Mouse (Mus musculus): ENCODE measurements around the gene Catsperd. TPM values are rescaled to one million over a fixed set of nuclear protein-coding genes. Genes with fewer than 3 reads are reported as not detected.

Catsperd gene
- polyA plus RNA-seq, 1 experiment from 2014 or later = 0.54 TPM

GRCm38 (mm10) chr17:56593527-56594271 is 34.2 kb upstream of the Catsperd start:
- Histone ChIP-seq H3K36me3 (ENCODE audit: control insufficient read depth, insufficient read depth, low read length) (peaks cover 52% of the 10 kb centered on the region), H3K9me3 (ENCODE audit: control insufficient read depth, low read length) (no peaks in the 10 kb centered on the region), H3K4me1 (ENCODE audit: control insufficient read depth, insufficient read depth, low read length) (no peaks in the 10 kb centered on the region), H3K27ac (ENCODE audit: low read depth, low read length) (no peak overlapping the region), H3K4me2 (ENCODE audit: low read depth) (no peak overlapping the region), H3K9ac (ENCODE audit: low read length) (no peak overlapping the region), H3K27me3 (ENCODE audit: control insufficient read depth, insufficient read depth, low read length) (no peaks in the 10 kb centered on the region), H3K4me3 (ENCODE audit: low read depth, low read length) (no peak overlapping the region)
- DNase-seq (ENCODE audit: low spot score) (no peak), ATAC-seq (ENCODE audit: insufficient read depth, low FRiP score, low TSS enrichment) (no peak)
- WGBS = 94% methylated on average over 8 of the region's 8 CpGs

- no peak for ATAC-seq (ENCODE audit: insufficient read depth, low FRiP score, low TSS enrichment)
- Histone ChIP-seq H3K9me3 (ENCODE audit: control insufficient read depth, low read length) (no peaks in the 10 kb centered on the region), H3K27ac (ENCODE audit: low read depth, low read length) (no peak overlapping the region), H3K9ac (ENCODE audit: low read length) (no peak overlapping the region), H3K4me1 (ENCODE audit: control insufficient read depth, insufficient read depth, low read length) (peaks cover 2% of the 10 kb centered on the region; the same call in 1 of the 2 replicates), H3K27me3 (ENCODE audit: control insufficient read depth, insufficient read depth, low read length) (no peaks in the 10 kb centered on the region), H3K4me3 (ENCODE audit: low read depth, low read length) (no peak overlapping the region), H3K4me2 (ENCODE audit: low read depth) (no peak overlapping the region), H3K36me3 (ENCODE audit: control insufficient read depth, insufficient read depth, low read length) (peaks cover 55% of the 10 kb centered on the region)
- 97% methylated on average over 28 of the region's 28 CpGs for WGBS
- DNase-seq (ENCODE audit: low spot score) = no peak
Observed at GRCm38 (mm10) chr17:56603186-56604069, 24.5 kb upstream of the Catsperd start.

DNA sequence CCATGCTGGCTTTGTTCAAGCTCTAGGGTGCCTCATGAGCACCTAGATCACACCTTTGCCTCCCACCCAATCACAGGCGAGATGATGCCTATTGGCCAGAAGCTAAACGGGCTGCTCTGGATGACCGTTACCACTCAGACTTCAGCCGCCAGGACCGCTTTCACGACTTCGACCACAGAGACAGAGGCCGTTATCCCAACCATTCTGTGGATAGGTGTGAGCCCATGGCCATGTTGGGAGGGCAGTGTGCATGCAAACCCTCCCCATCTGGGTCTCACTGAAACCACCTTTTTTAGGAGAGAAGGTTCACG is 23.9 kb upstream of the Catsperd start:
- no peak for ATAC-seq (ENCODE audit: insufficient read depth, low FRiP score, low TSS enrichment)
- Histone ChIP-seq H3K36me3 (ENCODE audit: control insufficient read depth, insufficient read depth, low read length) (peaks cover 55% of the 10 kb centered on the region), H3K27me3 (ENCODE audit: control insufficient read depth, insufficient read depth, low read length) (no peaks in the 10 kb centered on the region), H3K4me3 (ENCODE audit: low read depth, low read length) (no peak overlapping the region), H3K4me1 (ENCODE audit: control insufficient read depth, insufficient read depth, low read length) (peaks cover 6% of the 10 kb centered on the region; the same call in 1 of the 2 replicates), H3K27ac (ENCODE audit: low read depth, low read length) (no peak overlapping the region), H3K9ac (ENCODE audit: low read length) (no peak overlapping the region), H3K4me2 (ENCODE audit: low read depth) (no peak overlapping the region), H3K9me3 (ENCODE audit: control insufficient read depth, low read length) (no peaks in the 10 kb centered on the region)
- WGBS = 87% methylated on average over 9 of the region's 9 CpGs
- DNase-seq (ENCODE audit: low spot score) = no peak

GRCm38 (mm10) chr17:56604422-56604821 is 23.5 kb upstream of the Catsperd start:
- H3K36me3 ChIP-seq (ENCODE audit: control insufficient read depth, insufficient read depth, low read length) = peaks cover 55% of the 10 kb centered on the region
- H3K4me3 ChIP-seq (ENCODE audit: low read depth, low read length) = no peak overlapping the region
- WGBS = 89% methylated on average over 3 of the region's 3 CpGs
- no peak overlapping the region for H3K27ac ChIP-seq (ENCODE audit: low read depth, low read length)
- DNase-seq (ENCODE audit: low spot score) (no peak), ATAC-seq (ENCODE audit: insufficient read depth, low FRiP score, low TSS enrichment) (no peak)
- H3K9me3 ChIP-seq (ENCODE audit: control insufficient read depth, low read length) = no peaks in the 10 kb centered on the region
- peaks cover 6% of the 10 kb centered on the region; the same call in 1 of the 2 replicates for H3K4me1 ChIP-seq (ENCODE audit: control insufficient read depth, insufficient read depth, low read length)
- no peak overlapping the region for H3K9ac ChIP-seq (ENCODE audit: low read length)
- no peaks in the 10 kb centered on the region for H3K27me3 ChIP-seq (ENCODE audit: control insufficient read depth, insufficient read depth, low read length)
- no peak overlapping the region for H3K4me2 ChIP-seq (ENCODE audit: low read depth)

GRCm38 (mm10) chr17:56605431-56605830 is 22.5 kb upstream of the Catsperd start:
- 90% methylated on average over 9 of the region's 9 CpGs for WGBS
- DNase-seq (ENCODE audit: low spot score) = no peak
- no peak overlapping the region for H3K4me3 ChIP-seq (ENCODE audit: low read depth, low read length)
- no peak overlapping the region for H3K27ac ChIP-seq (ENCODE audit: low read depth, low read length)
- H3K4me1 ChIP-seq (ENCODE audit: control insufficient read depth, insufficient read depth, low read length) = peaks cover 6% of the 10 kb centered on the region; the same call in 1 of the 2 replicates
- H3K4me2 ChIP-seq (ENCODE audit: low read depth) = no peak overlapping the region
- no peak overlapping the region for H3K9ac ChIP-seq (ENCODE audit: low read length)
- peaks cover 51% of the 10 kb centered on the region for H3K36me3 ChIP-seq (ENCODE audit: control insufficient read depth, insufficient read depth, low read length)
- no peak for ATAC-seq (ENCODE audit: insufficient read depth, low FRiP score, low TSS enrichment)
- no peaks in the 10 kb centered on the region for H3K27me3 ChIP-seq (ENCODE audit: control insufficient read depth, insufficient read depth, low read length)
- no peaks in the 10 kb centered on the region for H3K9me3 ChIP-seq (ENCODE audit: control insufficient read depth, low read length)

DNA sequence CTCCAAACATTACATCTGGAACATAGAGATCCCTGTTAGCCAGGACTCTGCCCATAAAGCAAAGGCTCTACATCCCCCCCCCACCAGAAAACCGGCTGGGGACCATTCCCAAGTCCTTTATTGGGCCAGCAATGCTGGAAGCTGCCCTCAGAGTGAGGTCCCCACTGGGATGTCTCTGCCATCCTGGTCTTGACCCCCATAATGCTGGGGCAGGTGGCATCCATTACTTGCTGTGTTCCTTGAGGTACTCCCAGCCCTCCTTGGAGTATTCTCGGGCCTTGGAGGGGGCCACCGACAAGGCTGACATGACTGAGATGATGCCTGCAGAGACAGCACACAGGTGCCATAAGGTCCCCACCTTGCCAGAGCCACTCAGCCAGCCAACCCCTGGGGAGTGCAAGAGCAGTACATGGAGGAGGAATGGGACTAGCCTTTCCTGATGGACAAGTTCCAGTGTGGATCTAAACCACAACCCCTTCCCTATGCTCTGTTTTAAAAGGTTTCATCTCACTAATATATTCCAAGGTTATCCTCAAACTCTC is 20.4 kb upstream of the Catsperd start:
- DNase-seq (ENCODE audit: low spot score) (no peak), ATAC-seq (ENCODE audit: insufficient read depth, low FRiP score, low TSS enrichment) (no peak)
- H3K4me2 ChIP-seq (ENCODE audit: low read depth) = no peak overlapping the region
- H3K36me3 ChIP-seq (ENCODE audit: control insufficient read depth, insufficient read depth, low read length) = peaks cover 39% of the 10 kb centered on the region
- H3K4me1 ChIP-seq (ENCODE audit: control insufficient read depth, insufficient read depth, low read length) = peaks cover 6% of the 10 kb centered on the region; the same call in 1 of the 2 replicates
- 83% methylated on average over 3 of the region's 3 CpGs for WGBS
- no peak overlapping the region for H3K4me3 ChIP-seq (ENCODE audit: low read depth, low read length)
- H3K9me3 ChIP-seq (ENCODE audit: control insufficient read depth, low read length) = no peaks in the 10 kb centered on the region
- H3K9ac ChIP-seq (ENCODE audit: low read length) = no peak overlapping the region
- no peaks in the 10 kb centered on the region for H3K27me3 ChIP-seq (ENCODE audit: control insufficient read depth, insufficient read depth, low read length)
- H3K27ac ChIP-seq (ENCODE audit: low read depth, low read length) = no peak overlapping the region

DNA sequence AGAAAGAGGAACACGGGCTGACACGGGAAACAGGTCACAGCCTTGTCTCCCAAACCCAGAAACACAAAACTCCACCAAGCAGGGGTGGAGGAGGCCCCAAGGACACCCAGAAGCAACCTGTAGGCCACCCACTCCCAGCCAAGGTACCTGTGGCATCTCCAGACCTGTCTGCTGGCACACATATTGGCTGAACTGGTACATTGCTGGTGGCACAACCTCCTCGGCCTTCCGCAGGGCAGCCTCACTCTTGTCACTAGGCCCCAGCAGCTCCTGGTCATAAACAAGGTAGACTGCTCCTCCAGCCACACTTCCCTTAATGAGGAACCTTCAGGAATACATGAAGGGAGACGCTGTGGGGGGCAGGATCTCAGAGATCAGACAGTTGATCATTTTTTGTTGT is 19.2 kb upstream of the Catsperd start:
- Histone ChIP-seq H3K9me3 (ENCODE audit: control insufficient read depth, low read length) (no peaks in the 10 kb centered on the region), H3K9ac (ENCODE audit: low read length) (peak overlapping the region; percentile 71), H3K27me3 (ENCODE audit: control insufficient read depth, insufficient read depth, low read length) (no peaks in the 10 kb centered on the region), H3K4me3 (ENCODE audit: low read depth, low read length) (peak overlapping the region; percentile 47), H3K27ac (ENCODE audit: low read depth, low read length) (no peak overlapping the region), H3K4me1 (ENCODE audit: control insufficient read depth, insufficient read depth, low read length) (peaks cover 6% of the 10 kb centered on the region; the same call in 1 of the 2 replicates), H3K36me3 (ENCODE audit: control insufficient read depth, insufficient read depth, low read length) (peaks cover 29% of the 10 kb centered on the region), H3K4me2 (ENCODE audit: low read depth) (peak overlapping the region; percentile 65)
- DNase-seq (ENCODE audit: low spot score) (no peak), ATAC-seq (ENCODE audit: insufficient read depth, low FRiP score, low TSS enrichment) (no peak)
- 55% methylated on average over 5 of the region's 5 CpGs for WGBS

DNA sequence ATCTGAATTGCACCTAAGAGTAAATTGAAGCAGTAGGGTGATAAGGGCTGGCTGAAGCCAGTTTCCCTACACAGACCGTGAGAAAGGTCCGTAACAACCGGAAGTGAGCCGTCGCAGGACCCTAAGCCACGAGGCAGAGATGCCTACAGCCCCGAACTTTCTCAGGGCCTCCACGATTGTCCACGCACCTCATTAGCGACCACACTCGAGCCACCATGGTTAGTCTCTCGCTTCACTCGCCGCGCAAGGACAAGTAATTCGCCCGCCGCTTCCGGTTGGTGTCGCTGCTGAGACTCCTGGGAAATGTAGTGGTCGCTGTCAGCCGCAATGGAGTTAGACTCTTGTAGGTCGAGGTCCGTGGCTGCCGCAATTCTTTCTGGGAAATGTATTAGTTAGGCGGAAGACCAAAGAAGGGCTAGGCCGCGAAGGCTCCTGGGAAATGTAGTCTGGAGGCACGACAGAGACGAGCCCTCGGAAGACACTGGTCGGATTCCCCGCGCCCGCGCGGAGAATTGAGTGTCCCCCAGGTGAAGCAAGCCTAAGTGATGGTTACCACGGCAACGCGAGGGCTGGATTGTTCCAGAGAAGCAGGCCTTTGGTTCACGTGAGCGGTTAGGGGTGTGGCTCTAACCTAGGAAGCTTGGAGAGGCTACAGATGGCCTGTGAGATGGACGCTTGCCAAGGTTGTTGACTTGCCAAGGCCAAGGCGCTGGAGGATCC is 18.3 kb upstream of the Catsperd start, which contains the start of gene 2410015M20Rik:
TSS of gene 2410015M20Rik (minus strand) at position 320 of the 720 bp plus-strand sequence.
- WGBS = under 1% methylated on average over 44 of the region's 44 CpGs
- peak within 1 kb of the TSS; percentile 47 for H3K4me3 ChIP-seq (ENCODE audit: low read depth, low read length)
- no peaks in the 10 kb centered on the region for H3K27me3 ChIP-seq (ENCODE audit: control insufficient read depth, insufficient read depth, low read length)
- H3K36me3 ChIP-seq (ENCODE audit: control insufficient read depth, insufficient read depth, low read length) = peaks cover 22% of the 10 kb centered on the region
- H3K4me2 ChIP-seq (ENCODE audit: low read depth) = peak within 1 kb of the TSS; percentile 65
- H3K9ac ChIP-seq (ENCODE audit: low read length) = peak within 1 kb of the TSS; percentile 71
- H3K4me1 ChIP-seq (ENCODE audit: control insufficient read depth, insufficient read depth, low read length) = peaks cover 11% of the 10 kb centered on the region
- DNase-seq (ENCODE audit: low spot score) (peak; percentile 94), ATAC-seq (ENCODE audit: insufficient read depth, low FRiP score, low TSS enrichment) (peak; percentile 81)
- H3K9me3 ChIP-seq (ENCODE audit: control insufficient read depth, low read length) = no peaks in the 10 kb centered on the region
- H3K27ac ChIP-seq (ENCODE audit: low read depth, low read length) = 0 out of 2 replicates have a peak within 1 kb of the TSS, but pooled peaks have one; percentile 49
